Mouse (Mus musculus) ES-E14 (cell line): ENCODE measurements around the gene Foxd3. TPM values are rescaled to one million over a fixed set of nuclear protein-coding genes. Genes with fewer than 3 reads are reported as not detected.

ENCODE experiments used
- DNase-seq: peaks from one replicate; pipeline ENCODE4 v3.0.0-alpha.2; 2013; ENCODE audit warnings: low read depth, low spot score
- H3K27ac ChIP-seq: 2 replicates; pipeline ENCODE4 v1.5.1; 2012; ENCODE audit warnings: low read depth, mild to moderate bottlenecking, low read length, moderate library complexity, mixed read lengths; ENCODE audit not compliant: poor library complexity, insufficient read depth, severe bottlenecking
- H3K36me3 ChIP-seq: 2 replicates; pipeline ENCODE4 v1.6.1; 2012; ENCODE audit warnings: mild to moderate bottlenecking, low read length, moderate library complexity, mixed read lengths; ENCODE audit not compliant: control insufficient read depth, poor library complexity, insufficient read depth, severe bottlenecking
- H3K4me1 ChIP-seq, 2 experiments: fragments of 150-350 bp in 1 of 2; sonication (generic) in 1 of 2; 2 replicates each; pipeline ENCODE4 v1.6.1; 2012; ENCODE audit warnings: low read length in 2 of 2, mild to moderate bottlenecking in 1 of 2, mixed read lengths in 1 of 2; ENCODE audit not compliant: control insufficient read depth in 2 of 2, insufficient read depth in 2 of 2, poor library complexity in 1 of 2
- H3K4me3 ChIP-seq, 2 experiments: fragments of 150-350 bp in 1 of 2; sonication (generic) in 1 of 2; 2 replicates each; pipeline ENCODE4 v1.5.1; 2012; ENCODE audit warnings: low read length in 2 of 2, low read depth in 1 of 2, mild to moderate bottlenecking in 1 of 2, mixed read lengths in 1 of 2; ENCODE audit not compliant: insufficient read depth in 1 of 2, poor library complexity in 1 of 2, severe bottlenecking in 1 of 2
- H3K9ac ChIP-seq: 2 replicates; pipeline ENCODE4 v1.6.1; 2012; ENCODE audit warnings: low read depth, mild to moderate bottlenecking, low read length, mixed read lengths; ENCODE audit not compliant: poor library complexity, insufficient read depth, severe bottlenecking
- H3K9me3 ChIP-seq: fragments of 150-350 bp; sonication (generic); 2 replicates; pipeline ENCODE4 v1.6.1; 2012; ENCODE audit warnings: low read depth, mild to moderate bottlenecking, low read length; ENCODE audit not compliant: control insufficient read depth, insufficient read depth
- CHD2 ChIP-seq: IDR thresholded peaks from 2 replicates; pipeline ENCODE4 v1.6.1; 2014; ENCODE audit warnings: mild to moderate bottlenecking, low read depth, low read length, inconsistent platforms
- HCFC1 ChIP-seq: IDR thresholded peaks from 2 replicates; pipeline ENCODE4 v1.6.1; 2012; ENCODE audit warnings: low read length, inconsistent platforms, borderline replicate concordance; ENCODE audit not compliant: insufficient read depth
- MAFK ChIP-seq: IDR thresholded peaks from 2 replicates; pipeline ENCODE4 v1.6.1; 2014; ENCODE audit warnings: mild to moderate bottlenecking, low read depth, low read length, inconsistent platforms; ENCODE audit not compliant: insufficient read depth
- ZC3H11A ChIP-seq: IDR thresholded peaks from 2 replicates; pipeline ENCODE4 v1.6.1; 2012; ENCODE audit warnings: low read depth, mild to moderate bottlenecking, inconsistent platforms, low read length, borderline replicate concordance
- ZNF384 ChIP-seq: IDR thresholded peaks from 2 replicates; pipeline ENCODE4 v1.6.1; 2012; ENCODE audit warnings: low read depth, low read length, inconsistent platforms
- in situ Hi-C, 2 experiments: fragments of 600-800 bp; cut with MboI; formaldehyde crosslinking; loops; one replicate each; pipeline ENCODE4 v1.15.1; 2025; ENCODE audit warnings: low sequenced_read_pairs in 2 of 2, inconsistent platforms in 1 of 2; ENCODE audit not compliant: unreplicated experiment in 2 of 2
- total RNA-seq: library from RNA; depleted of rRNA; stranded (reverse); fragments of 300-350 nt; gene quantifications from 2 replicates; pipeline ENCODE4 v1.2.3, GENCODE M21; 2012

Foxd3 gene
- total RNA-seq, 1 experiment, result 26.1 TPM

GRCm38 (mm10) chr4:99652576-99653210 is 3.4 kb upstream of the Foxd3 start:
- no peak for DNase-seq
- H3K36me3 ChIP-seq, result no peaks in the 10 kb centered on the region; the same call in 1 of the 2 replicates
- peaks cover 2 to 3% of the 10 kb centered on the region in 2 experiments; a peak in 2 of 4 replicates for H3K4me1 ChIP-seq
- no peak for TF ChIP-seq HCFC1
- peak overlapping the region; percentile 12; the same call in 1 of the 2 replicates for H3K9ac ChIP-seq
- H3K27ac ChIP-seq, result no peak overlapping the region
- no peaks in the 10 kb centered on the region for H3K9me3 ChIP-seq
- peak overlapping the region; percentile 31 to 32; a peak in 2 of 4 replicates for H3K4me3 ChIP-seq
- in situ Hi-C loops, result no loop called here

GRCm38 (mm10) chr4:99653216-99653607 is 2.9 kb upstream of the Foxd3 start:
- peak overlapping the region; percentile 48; the same call in 1 of the 2 replicates for H3K9ac ChIP-seq
- no peak overlapping the region for H3K27ac ChIP-seq
- in situ Hi-C loops, result no loop called here
- DNase-seq, result no peak
- H3K9me3 ChIP-seq, result no peaks in the 10 kb centered on the region
- H3K4me1 ChIP-seq, result peaks cover 2 to 3% of the 10 kb centered on the region in 2 experiments; a peak in 2 of 4 replicates
- no peak for TF ChIP-seq ZNF384
- TF ChIP-seq CHD2, result no peak
- no peak for TF ChIP-seq HCFC1
- no peak for TF ChIP-seq MAFK
- no peak for TF ChIP-seq ZC3H11A
- peak overlapping the region; percentile 31 to 33 for H3K4me3 ChIP-seq
- H3K36me3 ChIP-seq, result no peaks in the 10 kb centered on the region; the same call in 1 of the 2 replicates

- Histone ChIP-seq H3K9me3 (no peaks in the 10 kb centered on the region), H3K9ac (peak overlapping the region; percentile 48; the same call in 1 of the 2 replicates), H3K4me1 (peaks cover 2 to 3% of the 10 kb centered on the region in 2 experiments; a peak in 2 of 4 replicates), H3K27ac (no peak overlapping the region), H3K36me3 (no peaks in the 10 kb centered on the region; the same call in 1 of the 2 replicates), H3K4me3 (peak overlapping the region; percentile 31 to 33)
- DNase-seq, result no peak
- in situ Hi-C loops, result no loop called here
- peak; percentile 93 for TF ChIP-seq MAFK
- TF ChIP-seq HCFC1, result no peak
These were observed 2.4 kb upstream of the Foxd3 start for GRCm38 (mm10) chr4:99653608-99654221.

- no peak overlapping the region for H3K9ac ChIP-seq
- DNase-seq, result no peak
- in situ Hi-C loops, result no loop called here
- H3K9me3 ChIP-seq, result no peaks in the 10 kb centered on the region
- peaks cover 0 to 2% of the 10 kb centered on the region in 2 experiments; a peak in 2 of 4 replicates for H3K4me1 ChIP-seq
- no peaks in the 10 kb centered on the region; the same call in 1 of the 2 replicates for H3K36me3 ChIP-seq
- H3K27ac ChIP-seq, result no peak overlapping the region
- TF ChIP-seq CHD2 (no peak), HCFC1 (no peak), ZNF384 (no peak), MAFK (no peak), ZC3H11A (no peak)
- peak overlapping the region; percentile 3 to 7; a peak in 2 of 4 replicates for H3K4me3 ChIP-seq
These were observed 1.3 kb upstream of the Foxd3 start for GRCm38 (mm10) chr4:99654621-99655296.
